Mouse (Mus musculus) G1E (cell line): ENCODE measurements around the gene Soga3. TPM values are rescaled to one million over a fixed set of nuclear protein-coding genes. Genes with fewer than 3 reads are reported as not detected.

ENCODE experiments used
- ATAC-seq: 2 replicates; pipeline ENCODE4 v1.8.0; 2016; ENCODE audit warnings: mild to moderate bottlenecking; ENCODE audit not compliant: insufficient number of reproducible peaks, poor library complexity, low FRiP score, severe bottlenecking; ENCODE audit errors: extremely low read depth
- DNase-seq: peaks from one replicate; pipeline ENCODE4 v3.0.0; 2012; ENCODE audit warnings: low spot score
- H3K27me3 ChIP-seq: 2 replicates; pipeline ENCODE4 v1.6.1; 2012; ENCODE audit warnings: mild to moderate bottlenecking, low read length, inconsistent platforms; ENCODE audit not compliant: insufficient read depth
- H3K36me3 ChIP-seq: replicated peaks from 2 replicates; pipeline ENCODE3; 2012; ENCODE audit warnings: mild to moderate bottlenecking, inconsistent platforms
- H3K4me1 ChIP-seq: 2 replicates; pipeline ENCODE4 v1.6.1; 2012; ENCODE audit warnings: low read depth, low read length, inconsistent platforms, mixed read lengths; ENCODE audit not compliant: insufficient read depth
- H3K4me3 ChIP-seq: 2 replicates; pipeline ENCODE4 v1.5.1; 2012; ENCODE audit warnings: low read depth, mild to moderate bottlenecking, inconsistent platforms, low read length, moderate library complexity, mixed read lengths
- H3K9me3 ChIP-seq: replicated peaks from 2 replicates; pipeline ENCODE4 v1.6.1; 2012; ENCODE audit warnings: inconsistent platforms
- CTCF ChIP-seq: IDR thresholded peaks from 2 replicates; pipeline ENCODE4 v1.5.1; 2012; ENCODE audit warnings: low read depth, low read length, inconsistent platforms, mixed read lengths
- GATA1 ChIP-seq: IDR thresholded peaks from 2 replicates; pipeline ENCODE4 v1.6.1; 2012; ENCODE audit warnings: borderline replicate concordance, low read length, inconsistent platforms, mixed read lengths
- GATA2 ChIP-seq: IDR thresholded peaks from 2 replicates; pipeline ENCODE4 v1.6.1; 2012; ENCODE audit warnings: low read depth, low read length, inconsistent platforms, borderline replicate concordance
- POLR2AphosphoS5 ChIP-seq: IDR thresholded peaks from 2 replicates; pipeline ENCODE4 v1.6.1; 2012; ENCODE audit warnings: low read depth, low read length, inconsistent platforms; ENCODE audit not compliant: insufficient replicate concordance
- TAL1 ChIP-seq: conservative IDR thresholded peaks from 2 replicates; pipeline ENCODE4 v1.6.1; 2012; ENCODE audit warnings: low read depth, low read length, inconsistent platforms, mixed read lengths
- polyA plus RNA-seq: library from polyadenylated mRNA; stranded (reverse); fragments of >175 nt; gene quantifications from 2 replicates; pipeline ENCODE4 v1.2.3, GENCODE M21; 2012
- total RNA-seq, 2 experiments: library from RNA; stranded (forward) in 1 of 2; stranded (reverse) in 1 of 2; fragments of 200-1000 nt in 1 of 2; fragments of >200 nt in 1 of 2; fragmentation: Nextera tagmentation in 1 of 2; gene quantifications; 2 replicates each; pipeline ENCODE4 v1.2.3; 2014 to 2017

Soga3 gene
- total and polyA plus RNA-seq, 3 experiments: 2.0 to 11.7 (median 2.2) TPM

DNA sequence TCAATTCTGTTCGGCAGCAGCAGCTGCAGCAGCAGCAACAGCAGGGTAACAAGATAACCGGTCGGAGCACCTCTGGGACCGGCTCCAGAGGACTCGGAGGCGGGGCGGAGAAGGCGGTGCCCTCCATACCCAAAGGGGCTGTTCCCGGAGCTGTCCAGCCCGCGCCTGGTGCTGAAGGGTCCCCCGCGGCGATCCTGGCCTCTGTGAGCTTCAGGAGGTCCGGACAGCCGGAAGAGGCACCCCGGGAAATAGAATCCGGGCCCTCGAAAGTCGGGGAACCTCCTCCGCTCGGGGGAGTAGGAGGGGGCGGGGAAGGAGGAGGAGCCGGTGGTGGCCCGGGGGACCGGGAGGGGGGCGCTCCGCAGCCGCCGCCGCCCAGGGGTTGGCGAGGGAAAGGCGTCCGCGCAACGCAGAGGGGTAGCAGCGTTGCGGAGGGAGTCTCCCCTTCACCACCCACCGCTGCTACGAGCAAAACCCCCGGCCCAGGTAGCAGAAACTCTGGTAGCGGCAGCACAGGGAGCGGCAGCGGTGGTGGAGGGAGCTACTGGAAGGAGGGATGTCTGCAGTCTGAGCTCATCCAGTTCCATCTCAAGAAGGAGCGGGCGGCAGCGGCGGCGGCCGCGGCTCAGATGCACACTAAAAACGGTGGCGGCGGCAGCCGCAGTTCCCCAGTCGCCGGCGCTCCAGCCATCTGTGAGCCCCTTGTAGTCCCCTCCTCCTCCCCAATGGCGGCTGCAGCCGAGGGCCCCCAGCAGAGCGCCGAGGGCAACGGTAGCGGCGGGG is 3.4 kb downstream of the Soga3 start:
- Histone ChIP-seq H3K4me3 (peak overlapping the region; percentile 74), H3K27me3 (peaks cover 8% of the 10 kb centered on the region; the same call in 1 of the 2 replicates), H3K4me1 (peaks cover 27% of the 10 kb centered on the region), H3K9me3 (no peaks in the 10 kb centered on the region), H3K36me3 (peaks cover 4% of the 10 kb centered on the region)
- peak; percentile 76 for ATAC-seq
- peak; percentile 77 for DNase-seq
- TF ChIP-seq GATA1: no peak
- no peak for TF ChIP-seq CTCF
- no peak for TF ChIP-seq GATA2
- TF ChIP-seq POLR2AphosphoS5: no peak
- no peak for TF ChIP-seq TAL1

GRCm38 (mm10) chr10:29147641-29147990 is 4.0 kb downstream of the Soga3 start:
- Histone ChIP-seq H3K4me1 (peaks cover 27% of the 10 kb centered on the region), H3K27me3 (peaks cover 8% of the 10 kb centered on the region; the same call in 1 of the 2 replicates), H3K4me3 (peak overlapping the region; percentile 74), H3K36me3 (peaks cover 4% of the 10 kb centered on the region), H3K9me3 (no peaks in the 10 kb centered on the region)
- no peak for ATAC-seq
- no peak for DNase-seq
- TF ChIP-seq GATA2 (no peak), POLR2AphosphoS5 (no peak), TAL1 (no peak), CTCF (no peak), GATA1 (no peak)

GRCm38 (mm10) chr10:29148076-29148475 is 4.4 kb downstream of the Soga3 start:
- ATAC-seq: no peak
- no peaks in the 10 kb centered on the region for H3K9me3 ChIP-seq
- TF ChIP-seq GATA2 (no peak), TAL1 (no peak), POLR2AphosphoS5 (no peak), CTCF (no peak), GATA1 (no peak)
- peaks cover 8% of the 10 kb centered on the region; the same call in 1 of the 2 replicates for H3K27me3 ChIP-seq
- H3K4me1 ChIP-seq: peaks cover 27% of the 10 kb centered on the region
- peaks cover 4% of the 10 kb centered on the region for H3K36me3 ChIP-seq
- peak overlapping the region; percentile 74; the same call in 1 of the 2 replicates for H3K4me3 ChIP-seq
- no peak for DNase-seq

GRCm38 (mm10) chr10:29155304-29155703 is 11.7 kb downstream of the Soga3 start:
- H3K36me3 ChIP-seq: no peaks in the 10 kb centered on the region
- no peaks in the 10 kb centered on the region for H3K9me3 ChIP-seq
- H3K27me3 ChIP-seq: no peaks in the 10 kb centered on the region
- DNase-seq (no peak), ATAC-seq (no peak)
- H3K4me1 ChIP-seq: no peaks in the 10 kb centered on the region
- no peak overlapping the region for H3K4me3 ChIP-seq
- TF ChIP-seq GATA2 (no peak), POLR2AphosphoS5 (no peak), TAL1 (no peak), GATA1 (no peak), CTCF (no peak)

- Histone ChIP-seq H3K4me1 (peaks cover 9% of the 10 kb centered on the region), H3K4me3 (no peak overlapping the region), H3K36me3 (no peaks in the 10 kb centered on the region), H3K9me3 (no peaks in the 10 kb centered on the region), H3K27me3 (no peaks in the 10 kb centered on the region)
- ATAC-seq (peak; percentile 60), DNase-seq (no peak)
- TF ChIP-seq CTCF: no peak
- peak; percentile 47; the same call in 1 of the 2 replicates for TF ChIP-seq TAL1
Observed at GRCm38 (mm10) chr10:29161664-29162063, 18.0 kb downstream of the Soga3 start.

- Histone ChIP-seq H3K4me3 (no peak overlapping the region), H3K36me3 (no peaks in the 10 kb centered on the region), H3K9me3 (no peaks in the 10 kb centered on the region), H3K4me1 (peaks cover 4% of the 10 kb centered on the region; the same call in 1 of the 2 replicates), H3K27me3 (no peaks in the 10 kb centered on the region)
- DNase-seq: no peak
- no peak for ATAC-seq
- TF ChIP-seq POLR2AphosphoS5: no peak
Observed at GRCm38 (mm10) chr10:29173778-29174177, 30.1 kb downstream of the Soga3 start.

- no peak for TF ChIP-seq POLR2AphosphoS5
- no peak for TF ChIP-seq TAL1
- TF ChIP-seq GATA1: no peak
- TF ChIP-seq GATA2: no peak
- no peak for TF ChIP-seq CTCF
- DNase-seq (no peak), ATAC-seq (no peak)
- peaks cover 4% of the 10 kb centered on the region; the same call in 1 of the 2 replicates for H3K4me1 ChIP-seq
- no peaks in the 10 kb centered on the region for H3K36me3 ChIP-seq
- H3K27me3 ChIP-seq: no peaks in the 10 kb centered on the region
- H3K4me3 ChIP-seq: no peak overlapping the region
- H3K9me3 ChIP-seq: no peaks in the 10 kb centered on the region
Observed at GRCm38 (mm10) chr10:29175656-29176055, 32.0 kb downstream of the Soga3 start.
